Mouse (Mus musculus): Measurements from ENCODE around the gene Hoxc10. TPM values are rescaled to one million over a fixed set of nuclear protein-coding genes. Genes with fewer than 3 reads are reported as not detected.

Hoxc10 gene
- polyA plus RNA-seq, 1 experiment from 2014 or later = not detected

- no peaks in the 10 kb centered on the region for H3K9me3 ChIP-seq
- H3K36me3 ChIP-seq = no peaks in the 10 kb centered on the region
- peaks cover 100% of the 10 kb centered on the region for H3K27me3 ChIP-seq
- H3K9ac ChIP-seq = no peak overlapping the region
- 1% methylated on average over 29 of the region's 33 CpGs for WGBS
- ATAC-seq (ENCODE audit: borderline replicate concordance, extremely low read depth, low FRiP score, low TSS enrichment) = peak; percentile 48
- peak overlapping the region; percentile 60 for H3K4me2 ChIP-seq
- peaks cover 18% of the 10 kb centered on the region; the same call in 1 of the 2 replicates for H3K4me1 ChIP-seq
- no peak overlapping the region for H3K27ac ChIP-seq
- peak overlapping the region; percentile 41 for H3K4me3 ChIP-seq
Observed at GRCm38 (mm10) chr15:102999183-102999831, 32.7 kb downstream of the Hoxc10 start.

GRCm38 (mm10) chr15:102999955-103000354 lies 33.4 kb downstream of the Hoxc10 start:
- H3K27ac ChIP-seq = no peak overlapping the region
- H3K36me3 ChIP-seq = no peaks in the 10 kb centered on the region
- 3% methylated on average over 11 of the region's 11 CpGs for WGBS
- no peaks in the 10 kb centered on the region for H3K9me3 ChIP-seq
- peaks cover 18% of the 10 kb centered on the region; the same call in 1 of the 2 replicates for H3K4me1 ChIP-seq
- peaks cover 100% of the 10 kb centered on the region for H3K27me3 ChIP-seq
- H3K4me3 ChIP-seq = peak overlapping the region; percentile 9; the same call in 1 of the 2 replicates
- peak overlapping the region; percentile 37; the same call in 1 of the 2 replicates for H3K4me2 ChIP-seq
- no peak overlapping the region for H3K9ac ChIP-seq
- peak; percentile 31; the same call in 1 of the 2 replicates for ATAC-seq (ENCODE audit: borderline replicate concordance, extremely low read depth, low FRiP score, low TSS enrichment)

GRCm38 (mm10) chr15:103000501-103000901 lies 33.9 kb downstream of the Hoxc10 start:
- Histone ChIP-seq H3K27me3 (peaks cover 100% of the 10 kb centered on the region), H3K4me3 (peak overlapping the region; percentile 9; the same call in 1 of the 2 replicates), H3K36me3 (no peaks in the 10 kb centered on the region), H3K4me2 (peak overlapping the region; percentile 37; the same call in 1 of the 2 replicates), H3K9me3 (no peaks in the 10 kb centered on the region), H3K9ac (no peak overlapping the region), H3K4me1 (peaks cover 18% of the 10 kb centered on the region; the same call in 1 of the 2 replicates), H3K27ac (no peak overlapping the region)
- 1% methylated on average over 24 of the region's 24 CpGs for WGBS
- no peak for ATAC-seq (ENCODE audit: borderline replicate concordance, extremely low read depth, low FRiP score, low TSS enrichment)

- H3K4me3 ChIP-seq = no peak overlapping the region
- WGBS = 34% methylated on average over 2 of the region's 2 CpGs
- peaks cover 100% of the 10 kb centered on the region for H3K27me3 ChIP-seq
- H3K9me3 ChIP-seq = no peaks in the 10 kb centered on the region
- H3K36me3 ChIP-seq = no peaks in the 10 kb centered on the region
- peaks cover 18% of the 10 kb centered on the region; the same call in 1 of the 2 replicates for H3K4me1 ChIP-seq
- no peak overlapping the region for H3K4me2 ChIP-seq
- H3K9ac ChIP-seq = no peak overlapping the region
- ATAC-seq (ENCODE audit: borderline replicate concordance, extremely low read depth, low FRiP score, low TSS enrichment) = no peak
- no peak overlapping the region for H3K27ac ChIP-seq
Observed at GRCm38 (mm10) chr15:103001370-103001769, 34.8 kb downstream of the Hoxc10 start.

- H3K4me2 ChIP-seq = no peak overlapping the region
- H3K4me1 ChIP-seq = peaks cover 18% of the 10 kb centered on the region; the same call in 1 of the 2 replicates
- ATAC-seq (ENCODE audit: borderline replicate concordance, extremely low read depth, low FRiP score, low TSS enrichment) = no peak
Observed at GRCm38 (mm10) chr15:103002156-103002555, 35.6 kb downstream of the Hoxc10 start.

GRCm38 (mm10) chr15:103002821-103003448 lies 36.3 kb downstream of the Hoxc10 start:
- Histone ChIP-seq H3K4me1 (peaks cover 18% of the 10 kb centered on the region; the same call in 1 of the 2 replicates), H3K9ac (no peak overlapping the region), H3K36me3 (no peaks in the 10 kb centered on the region), H3K27ac (no peak overlapping the region), H3K27me3 (peaks cover 100% of the 10 kb centered on the region), H3K4me2 (no peak overlapping the region), H3K4me3 (no peak overlapping the region), H3K9me3 (no peaks in the 10 kb centered on the region)
- WGBS = 2% methylated on average over 13 of the region's 13 CpGs
- ATAC-seq (ENCODE audit: borderline replicate concordance, extremely low read depth, low FRiP score, low TSS enrichment) = no peak

More at GRCm38 (mm10) chr15:103002156-103002555, 35.6 kb downstream of the Hoxc10 start:
- Histone ChIP-seq H3K36me3 (no peaks in the 10 kb centered on the region), H3K27me3 (peaks cover 100% of the 10 kb centered on the region), H3K9ac (no peak overlapping the region), H3K9me3 (no peaks in the 10 kb centered on the region), H3K27ac (no peak overlapping the region), H3K4me3 (no peak overlapping the region)
- 18% methylated on average over 4 of the region's 4 CpGs for WGBS

- ATAC-seq (ENCODE audit: borderline replicate concordance, extremely low read depth, low FRiP score, low TSS enrichment) = no peak
- Histone ChIP-seq H3K9me3 (no peaks in the 10 kb centered on the region), H3K4me1 (0 out of 2 replicates have a peak, but pooled peaks cover 5% of the 10 kb centered on the region), H3K27me3 (peaks cover 100% of the 10 kb centered on the region), H3K9ac (no peak overlapping the region), H3K36me3 (no peaks in the 10 kb centered on the region), H3K4me2 (no peak overlapping the region), H3K4me3 (no peak overlapping the region), H3K27ac (no peak overlapping the region)
- 1% methylated on average over 17 of the region's 17 CpGs for WGBS
Observed at GRCm38 (mm10) chr15:103005308-103005707, 38.7 kb downstream of the Hoxc10 start.

GRCm38 (mm10) chr15:103005797-103006196 lies 39.2 kb downstream of the Hoxc10 start:
- WGBS = 8% methylated on average over 5 of the region's 5 CpGs
- ATAC-seq (ENCODE audit: borderline replicate concordance, extremely low read depth, low FRiP score, low TSS enrichment) = no peak

GRCm38 (mm10) chr15:103006326-103006725 lies 39.7 kb downstream of the Hoxc10 start:
- H3K9ac ChIP-seq = no peak overlapping the region
- H3K4me2 ChIP-seq = no peak overlapping the region
- H3K4me3 ChIP-seq = no peak overlapping the region
- no peaks in the 10 kb centered on the region for H3K4me1 ChIP-seq
- 14% methylated on average over 1 of the region's 1 CpGs for WGBS
- no peaks in the 10 kb centered on the region for H3K9me3 ChIP-seq
- peaks cover 100% of the 10 kb centered on the region for H3K27me3 ChIP-seq
- no peak overlapping the region for H3K27ac ChIP-seq
- no peaks in the 10 kb centered on the region for H3K36me3 ChIP-seq
- ATAC-seq (ENCODE audit: borderline replicate concordance, extremely low read depth, low FRiP score, low TSS enrichment) = no peak

More at GRCm38 (mm10) chr15:103005797-103006196, 39.2 kb downstream of the Hoxc10 start:
- H3K27me3 ChIP-seq = peaks cover 100% of the 10 kb centered on the region
- H3K4me1 ChIP-seq = 0 out of 2 replicates have a peak, but pooled peaks cover under 1% of the 10 kb centered on the region
- no peak overlapping the region for H3K9ac ChIP-seq
- no peak overlapping the region for H3K4me2 ChIP-seq
- H3K9me3 ChIP-seq = no peaks in the 10 kb centered on the region
- no peak overlapping the region for H3K27ac ChIP-seq
- no peaks in the 10 kb centered on the region for H3K36me3 ChIP-seq
- H3K4me3 ChIP-seq = no peak overlapping the region

- H3K4me2 ChIP-seq = no peak overlapping the region; the same call in 1 of the 2 replicates
- peaks cover 4% of the 10 kb centered on the region; the same call in 1 of the 2 replicates for H3K4me1 ChIP-seq
- ATAC-seq (ENCODE audit: borderline replicate concordance, extremely low read depth, low FRiP score, low TSS enrichment) = no peak
- H3K9me3 ChIP-seq = no peaks in the 10 kb centered on the region
- no peaks in the 10 kb centered on the region for H3K36me3 ChIP-seq
- H3K9ac ChIP-seq = no peak overlapping the region
- peaks cover 99% of the 10 kb centered on the region for H3K27me3 ChIP-seq
- H3K4me3 ChIP-seq = no peak overlapping the region
- WGBS = 2% methylated on average over 27 of the region's 27 CpGs
- H3K27ac ChIP-seq = no peak overlapping the region
Observed at GRCm38 (mm10) chr15:103009265-103010111, 42.9 kb downstream of the Hoxc10 start.

- no peak for ATAC-seq (ENCODE audit: borderline replicate concordance, extremely low read depth, low FRiP score, low TSS enrichment)
- H3K4me3 ChIP-seq = no peak overlapping the region
- peaks cover 99% of the 10 kb centered on the region for H3K27me3 ChIP-seq
- no peaks in the 10 kb centered on the region for H3K9me3 ChIP-seq
- H3K4me2 ChIP-seq = no peak overlapping the region
- H3K36me3 ChIP-seq = no peaks in the 10 kb centered on the region
- H3K9ac ChIP-seq = no peak overlapping the region
- no peak overlapping the region for H3K27ac ChIP-seq
- 4% methylated on average over 31 of the region's 31 CpGs for WGBS
- peaks cover 4% of the 10 kb centered on the region; the same call in 1 of the 2 replicates for H3K4me1 ChIP-seq
Observed at GRCm38 (mm10) chr15:103010112-103010846, 43.7 kb downstream of the Hoxc10 start.
